Mouse (Mus musculus) 3134 (cell line): ENCODE measurements around the gene Upp1.

Experiments used
- DNase-seq: peaks from one replicate; pipeline ENCODE4 v3.0.0-alpha.2; 2011; ENCODE audit warnings: low spot score; ENCODE audit not compliant: insufficient read length; ENCODE audit errors: extremely low read depth

Upp1 gene

DNA sequence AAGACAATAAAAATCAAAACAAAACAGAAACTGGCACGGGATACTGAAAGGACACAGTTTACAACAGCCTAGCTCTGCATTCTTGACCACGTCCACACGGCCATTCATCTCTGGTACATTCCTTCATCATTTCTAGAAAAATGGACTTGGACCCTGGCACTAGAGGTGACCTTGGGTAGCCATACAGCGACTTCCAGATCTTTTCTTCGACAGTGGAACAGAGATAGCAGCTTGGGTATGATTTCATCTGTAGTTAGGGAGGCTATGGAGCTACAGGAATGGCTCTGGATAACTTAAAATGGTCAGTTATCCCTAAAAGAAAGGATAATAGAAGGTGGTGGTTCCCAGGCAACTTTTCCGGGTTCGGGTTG lies at the start of gene Upp1:
Gene Upp1, plus strand, starts transcription at position 54 of the 371 bp plus-strand sequence.
- no peak for DNase-seq

DNA sequence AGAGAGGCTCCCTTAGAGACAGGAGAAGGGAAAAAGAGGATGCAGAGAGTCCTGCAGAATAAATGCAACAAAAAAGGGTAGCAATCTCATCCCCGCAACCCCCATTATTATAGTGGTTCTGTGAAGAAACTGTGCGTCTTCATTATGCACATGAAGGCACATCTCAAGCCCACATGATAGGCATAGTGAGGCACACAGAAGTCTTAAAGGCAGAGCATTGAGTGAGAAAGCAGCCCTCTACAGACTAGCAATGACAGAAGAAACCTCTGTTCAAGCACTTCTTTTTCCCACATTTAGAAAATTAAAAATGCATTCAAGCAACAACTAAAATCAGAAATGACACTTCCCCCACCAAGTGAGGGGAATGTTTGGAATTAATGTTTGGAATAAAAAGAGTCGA lies 41.5 kb upstream of the Upp1 start:
- DNase-seq = no peak

DNA sequence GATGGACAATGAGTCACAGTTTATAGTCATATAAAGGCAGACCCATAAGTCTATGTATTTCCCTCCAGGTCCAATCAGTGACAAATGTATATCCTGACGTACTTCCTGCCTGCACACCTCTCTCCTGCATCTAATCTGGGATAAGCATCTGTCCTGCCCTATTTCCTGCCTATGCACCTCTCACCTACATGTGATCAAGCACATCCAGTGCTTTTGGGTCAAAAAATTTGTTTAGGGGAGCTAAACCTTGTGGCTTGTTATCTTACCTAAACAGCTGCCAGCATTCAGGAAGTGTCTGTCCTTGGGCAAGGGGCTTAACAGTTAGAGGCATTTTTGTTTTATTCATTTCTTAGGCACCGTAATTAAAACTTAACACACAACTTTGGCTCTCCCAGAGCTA lies 4.7 kb upstream of the Upp1 start:
- no peak for DNase-seq

DNA sequence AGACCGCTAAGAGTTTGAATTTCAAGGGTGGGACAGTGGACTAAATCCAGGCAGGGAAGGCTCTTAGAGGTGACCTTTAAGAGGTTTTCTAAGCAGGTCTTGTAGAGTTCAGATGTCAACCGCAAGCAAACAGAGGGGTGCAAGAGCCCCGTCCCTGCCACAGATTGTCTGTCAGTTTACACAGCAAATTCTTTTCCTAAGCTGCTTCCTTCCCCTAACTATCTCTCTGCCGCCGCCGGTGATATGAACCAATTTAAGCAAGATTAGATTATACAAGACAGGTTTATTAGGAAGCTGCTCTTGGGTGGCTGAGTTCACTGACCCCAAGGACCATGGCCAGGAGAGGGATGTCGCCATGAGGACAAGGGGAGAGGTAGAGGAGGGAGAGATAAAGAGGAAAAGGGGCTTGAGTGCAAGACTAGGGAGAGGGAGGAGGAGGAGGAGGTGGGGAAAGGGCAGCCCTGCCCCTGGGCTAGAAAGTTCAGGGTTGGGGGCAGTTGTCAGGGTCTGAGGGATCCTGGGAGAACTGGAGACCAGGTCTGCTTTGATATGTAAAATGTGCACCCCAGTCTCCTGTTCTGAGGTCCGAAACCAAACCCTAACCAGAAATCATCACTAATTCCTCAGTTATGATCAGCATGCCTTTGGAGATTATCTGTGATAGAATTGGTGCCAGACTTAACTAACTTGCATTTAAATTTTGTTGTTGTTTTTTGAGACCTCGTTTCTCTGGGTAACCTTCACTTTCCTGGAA lies 2.4 kb upstream of the Upp1 start:
- DNase-seq = no peak

DNA sequence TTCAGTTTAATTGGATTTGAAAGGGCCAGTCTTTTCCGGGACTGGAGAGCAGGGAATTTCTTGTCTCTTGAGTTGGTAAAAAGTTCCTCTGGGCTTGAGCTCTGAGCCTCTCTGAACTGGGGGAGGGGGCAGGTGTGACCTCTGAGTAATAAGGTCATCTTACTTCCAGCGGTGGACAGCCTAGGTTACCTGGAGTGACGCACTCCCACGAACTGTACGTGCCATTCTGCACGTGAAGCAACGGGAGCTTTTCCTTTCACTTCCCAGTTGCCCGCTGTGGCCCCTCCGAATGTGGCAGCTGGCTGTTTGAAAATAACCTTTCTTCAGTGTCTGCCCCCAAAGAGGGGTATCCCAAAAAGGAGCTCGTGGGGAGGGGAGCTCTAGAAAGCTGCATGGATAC lies 1.8 kb upstream of the Upp1 start:
- no peak for DNase-seq

DNA sequence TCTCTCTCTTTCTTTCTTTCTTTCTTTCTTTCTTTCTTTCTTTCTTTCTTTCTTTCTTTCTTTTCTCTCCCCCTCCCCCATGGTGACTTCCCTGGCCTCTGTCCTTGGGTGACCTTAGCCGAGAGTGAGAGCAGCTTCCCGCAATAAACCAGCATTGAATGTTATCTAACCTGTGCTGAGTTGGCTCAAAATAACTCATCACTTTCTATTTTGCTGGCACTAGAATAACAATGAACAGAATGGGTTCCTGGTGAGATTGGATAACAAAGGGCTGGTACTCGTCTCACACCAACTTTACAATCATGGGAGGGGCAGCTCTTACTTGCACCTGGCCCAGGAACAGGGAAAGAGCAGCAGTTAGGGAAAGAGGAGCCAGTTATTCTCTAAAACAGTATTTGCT lies 987 bp upstream of the Upp1 start:
- no peak for DNase-seq

DNA sequence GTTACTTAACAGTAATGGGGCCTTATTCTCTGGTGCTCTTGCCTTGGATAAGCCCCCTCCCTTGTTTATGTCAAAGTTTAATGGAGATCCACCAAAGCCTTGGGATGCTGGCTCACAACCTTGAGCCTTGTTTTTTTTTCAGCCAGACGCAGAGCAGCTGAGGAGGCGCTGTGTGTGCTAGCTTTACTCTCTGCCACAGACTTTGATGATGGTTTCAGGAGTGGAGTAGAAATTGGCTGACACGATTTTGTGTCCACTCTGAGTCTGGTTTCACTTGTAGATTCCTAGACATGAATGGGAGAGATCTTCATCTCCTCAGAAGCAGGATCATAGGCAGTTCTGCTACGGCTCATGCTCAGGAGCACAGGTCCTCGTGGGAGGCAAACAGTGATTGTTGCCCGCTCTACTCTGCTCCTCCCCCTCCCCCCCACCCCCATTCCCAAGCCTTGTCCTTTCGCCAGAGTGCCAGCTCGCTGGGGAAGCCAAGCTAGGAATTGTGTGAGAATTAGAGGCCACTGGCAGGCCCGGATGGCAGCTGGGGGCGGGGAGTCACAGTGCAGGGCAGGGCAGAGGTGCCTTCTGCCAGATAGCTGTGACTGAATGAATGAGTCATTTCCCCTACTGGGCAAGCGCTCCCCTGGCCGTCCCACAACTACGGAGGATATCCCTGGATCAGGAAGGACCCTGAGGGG lies 399 bp upstream of the Upp1 start:
- peak; percentile 87 for DNase-seq

DNA sequence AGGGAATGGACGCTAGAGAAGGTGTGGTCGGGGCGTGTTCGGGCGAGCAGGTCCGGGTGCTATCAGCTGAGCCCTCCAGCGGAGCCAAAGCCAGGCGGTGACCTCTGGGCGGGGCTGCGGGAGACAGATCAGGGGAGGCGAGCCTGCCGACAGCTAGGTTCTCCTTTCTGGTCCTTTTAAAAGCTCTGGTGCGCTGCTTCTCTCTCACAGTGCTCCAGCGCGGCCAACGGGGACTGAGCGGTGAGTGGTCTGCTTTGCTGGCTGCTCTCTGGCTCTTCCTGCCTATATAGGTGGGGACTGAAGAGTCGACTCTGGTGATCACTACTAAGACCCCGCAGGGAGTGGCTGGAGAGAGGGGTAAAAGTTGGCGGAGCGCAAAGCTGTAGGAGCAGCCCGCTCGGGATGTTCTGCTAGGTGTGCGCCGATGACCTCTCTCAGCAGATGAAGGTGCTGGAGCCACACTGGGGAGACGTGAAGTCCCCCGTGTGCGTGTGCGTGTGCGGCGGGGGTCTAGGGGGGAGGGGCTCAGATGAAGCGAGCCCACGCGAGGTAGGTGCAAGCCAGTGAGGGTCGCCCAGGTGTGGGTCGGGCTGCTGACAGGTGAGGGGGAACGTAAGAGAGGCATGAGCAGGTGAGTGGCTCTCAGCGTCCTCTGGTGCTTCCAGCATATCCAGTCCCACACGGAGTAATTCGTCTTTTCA lies 668 bp downstream of the Upp1 start:
- DNase-seq = peak; percentile 69

DNA sequence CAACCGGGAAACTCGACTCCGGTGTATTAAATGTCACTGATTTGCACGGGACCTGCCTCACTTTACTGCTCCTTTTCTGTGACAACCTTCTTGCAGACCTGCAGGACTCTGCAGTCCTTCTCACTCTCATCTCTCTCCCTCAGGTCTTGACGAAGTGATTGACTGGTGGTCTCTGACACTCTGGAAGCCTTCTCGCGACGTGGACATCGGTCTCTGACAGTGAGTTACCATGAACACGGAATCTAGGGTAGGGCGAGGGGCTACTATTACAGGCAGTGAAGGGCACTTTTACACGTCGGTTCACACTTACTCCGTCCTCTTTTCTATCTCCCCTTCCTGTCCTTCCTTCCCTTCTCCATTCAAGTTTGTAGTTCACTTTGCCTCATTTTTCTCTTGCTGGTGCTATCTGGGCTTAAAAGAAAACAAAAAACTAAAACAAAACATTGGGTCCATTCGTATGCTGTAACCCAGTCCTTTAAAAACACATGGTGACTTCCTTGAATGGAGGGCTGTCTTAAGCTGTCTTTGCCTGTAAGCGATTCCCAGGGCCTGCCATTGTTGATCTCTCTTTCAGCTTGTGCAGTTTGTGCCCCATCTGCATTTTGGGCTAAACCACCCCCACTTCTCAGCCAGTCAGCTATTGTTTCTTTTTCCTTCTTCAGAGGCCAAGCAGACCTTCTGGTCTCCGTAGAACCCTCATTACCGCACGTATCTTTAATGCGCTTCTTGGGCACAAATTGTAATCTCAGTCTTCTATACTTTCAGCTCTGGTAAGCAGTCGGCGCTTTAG lies 1.5 kb downstream of the Upp1 start:
- DNase-seq = no peak

DNA sequence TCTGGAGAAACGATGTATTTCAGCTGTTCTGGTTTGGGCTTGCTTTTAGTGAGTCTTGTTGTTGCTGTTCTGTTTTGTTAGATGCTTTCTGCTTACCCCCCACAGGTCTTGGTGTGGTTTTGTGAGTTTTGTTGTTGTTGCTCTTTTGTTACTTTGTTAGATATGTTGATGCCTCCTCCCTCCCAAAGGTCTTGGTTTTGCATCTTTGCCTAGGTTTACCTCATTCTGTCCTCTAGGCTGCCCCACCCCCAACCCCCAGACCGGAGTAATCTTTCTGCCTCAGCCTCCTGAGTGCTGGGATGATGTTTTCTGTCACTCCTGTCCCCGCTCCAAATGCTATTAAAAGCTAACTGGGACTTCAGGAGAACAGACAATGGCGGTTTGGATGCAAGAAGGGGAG lies 4.4 kb downstream of the Upp1 start:
- DNase-seq = no peak

DNA sequence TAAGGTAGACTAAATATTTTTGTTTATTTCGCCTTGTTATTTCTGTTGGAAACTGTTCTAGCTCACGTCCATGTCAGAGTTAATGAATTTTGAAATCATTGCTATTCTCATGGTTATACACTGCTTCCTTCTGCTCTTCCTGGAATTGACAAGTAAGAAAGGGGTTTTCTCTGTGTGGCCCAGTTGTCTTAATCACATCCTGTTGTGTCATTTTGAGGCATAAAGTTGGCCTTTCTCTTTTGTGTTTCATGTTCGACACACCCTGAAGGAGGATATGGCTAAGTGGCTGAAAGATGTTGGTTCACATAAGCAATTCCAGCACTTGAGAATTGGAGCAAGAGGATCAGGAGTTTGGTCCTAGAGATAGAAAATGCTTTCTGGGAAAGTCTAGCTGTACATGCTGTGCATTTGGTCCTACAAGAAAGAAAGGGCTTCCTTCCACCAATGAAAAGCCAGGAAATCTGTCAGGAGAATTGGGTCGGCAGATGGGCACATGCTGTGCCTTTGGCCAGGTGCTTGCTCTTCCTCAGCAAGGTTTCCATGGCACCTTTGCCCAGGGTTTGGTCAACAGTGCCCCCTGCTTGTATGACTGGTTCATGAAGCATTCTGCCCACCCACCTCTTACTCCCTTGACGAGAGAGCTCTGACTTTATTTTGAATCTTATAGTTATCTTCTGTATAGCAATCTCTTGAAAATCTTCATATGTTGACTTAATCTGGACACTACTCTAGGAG lies 8.6 kb downstream of the Upp1 start:
- no peak for DNase-seq

DNA sequence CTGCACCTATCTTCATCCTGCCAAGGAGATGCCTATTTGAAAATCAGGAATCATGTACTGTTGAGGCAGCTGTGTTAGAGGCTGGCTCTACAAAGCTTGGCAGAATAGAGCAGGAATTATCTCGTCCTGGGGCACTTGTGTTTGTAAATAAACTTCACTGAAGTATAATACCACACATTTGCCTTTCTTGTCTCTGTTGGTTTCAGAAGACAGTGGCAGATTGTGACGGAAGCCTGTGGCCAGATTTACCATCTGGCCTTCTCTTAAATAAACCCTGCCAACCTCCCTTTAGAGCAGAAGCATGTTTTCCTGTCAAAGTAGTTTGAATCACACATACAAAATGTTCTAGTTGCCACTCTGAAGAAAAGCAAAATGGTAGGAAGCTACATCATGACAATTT lies 10.2 kb downstream of the Upp1 start:
- no peak for DNase-seq

DNA sequence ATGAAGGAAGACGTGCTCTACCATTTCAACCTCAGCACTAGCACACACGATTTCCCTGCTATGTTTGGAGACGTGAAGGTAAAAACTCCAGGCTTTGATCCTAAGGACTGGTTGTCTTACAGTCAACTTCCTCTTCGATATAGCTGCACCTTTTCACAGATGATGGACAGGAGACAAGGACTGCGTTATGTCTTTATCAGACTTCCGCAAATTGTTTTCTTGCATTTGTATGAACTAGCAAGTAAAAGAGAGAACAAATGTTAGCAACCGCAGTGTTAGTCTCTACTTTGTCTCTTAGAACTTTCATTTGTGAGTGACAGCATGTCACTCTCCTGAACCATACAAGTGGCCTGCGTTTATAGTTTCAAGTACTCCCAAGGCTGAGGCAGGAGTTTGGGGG lies 11.6 kb downstream of the Upp1 start:
- no peak for DNase-seq

DNA sequence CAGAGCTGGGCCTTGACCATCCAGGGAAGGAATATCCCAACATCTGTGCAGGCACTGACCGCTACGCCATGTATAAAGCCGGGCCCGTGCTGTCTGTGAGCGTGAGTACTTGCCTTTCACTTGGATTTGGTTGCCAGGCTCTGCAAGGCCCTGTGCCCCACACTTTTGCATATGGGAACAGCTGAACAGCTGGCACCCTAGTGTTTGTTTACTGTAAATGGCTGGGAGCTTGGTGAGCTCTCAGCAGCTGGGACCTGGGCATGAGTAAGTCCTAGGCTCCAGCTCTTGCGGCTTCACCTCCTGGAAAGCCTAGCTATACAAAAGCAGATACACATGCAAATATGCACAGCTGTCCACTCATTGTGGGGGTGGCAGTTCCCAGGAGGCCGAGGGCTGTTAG lies 13.8 kb downstream of the Upp1 start:
- no peak for DNase-seq

DNA sequence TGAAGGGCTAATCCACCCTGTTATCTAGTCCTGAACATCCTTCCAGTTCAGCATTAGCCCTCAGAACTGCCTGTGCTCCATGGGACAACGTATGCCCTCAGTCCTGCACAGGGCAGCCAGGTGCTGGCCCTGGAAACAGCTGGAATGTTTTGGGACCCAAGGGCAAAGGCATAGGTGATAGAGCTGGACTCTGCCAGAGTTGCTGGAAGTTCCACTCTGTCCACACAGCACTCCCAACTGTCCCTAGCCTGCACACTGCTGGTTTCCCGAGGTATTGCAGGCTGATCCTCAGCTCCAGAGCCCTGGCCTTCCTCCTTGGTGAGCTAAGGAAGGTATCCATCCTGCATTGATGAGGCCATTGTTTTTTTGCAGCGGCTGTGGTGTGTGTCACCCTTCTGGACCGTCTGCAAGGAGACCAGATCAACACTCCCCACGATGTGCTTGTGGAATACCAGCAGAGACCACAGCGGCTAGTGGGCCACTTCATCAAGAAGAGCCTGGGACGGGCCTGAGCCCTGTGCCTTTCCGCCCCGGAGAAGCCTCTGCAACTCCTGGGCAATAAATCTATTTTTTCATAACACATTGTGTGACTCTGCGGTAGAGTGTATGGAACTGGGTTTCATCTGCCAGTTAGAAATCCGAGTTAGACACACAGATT lies 17.8 kb downstream of the Upp1 start:
- peak; percentile 12 for DNase-seq

DNA sequence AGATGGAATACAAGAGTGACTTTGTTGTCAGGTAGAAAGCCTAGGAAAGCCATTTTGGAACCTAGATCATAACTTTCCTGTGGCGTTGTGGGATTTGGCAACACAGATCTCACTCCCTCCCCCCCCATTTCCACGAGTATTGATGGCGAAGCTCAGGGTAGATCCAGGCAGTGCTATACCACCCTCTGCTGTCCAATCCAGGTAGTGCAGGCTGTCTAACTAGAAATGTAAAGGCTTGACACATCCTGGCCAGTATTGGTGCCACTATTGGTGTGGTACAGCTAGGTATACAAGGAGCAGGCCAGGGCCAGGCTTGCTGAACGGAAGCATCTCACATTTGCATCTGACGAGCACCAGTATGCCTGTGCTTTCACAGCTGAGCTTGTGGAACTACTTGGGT lies 18.6 kb downstream of the Upp1 start:
- peak; percentile 15 for DNase-seq

DNA sequence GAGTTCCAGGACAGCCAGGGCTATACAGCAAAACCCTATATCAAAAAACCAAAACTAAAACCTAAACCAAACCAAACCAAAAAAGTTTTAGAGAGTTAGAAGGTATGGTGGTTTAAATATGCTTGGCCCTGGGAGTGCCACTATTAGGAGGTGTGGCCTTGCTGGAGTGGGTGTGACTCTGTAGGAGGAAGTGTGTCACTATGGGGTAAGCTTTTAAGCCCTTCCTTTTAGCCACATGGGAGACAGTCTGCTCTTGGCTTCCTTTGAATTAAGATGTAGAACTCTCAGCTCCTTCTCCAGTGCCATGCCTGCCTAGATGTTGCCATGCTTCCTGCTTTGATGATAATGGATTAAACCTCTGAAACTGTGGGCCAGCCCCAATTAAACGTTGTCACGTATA lies 27.2 kb downstream of the Upp1 start:
- no peak for DNase-seq

DNA sequence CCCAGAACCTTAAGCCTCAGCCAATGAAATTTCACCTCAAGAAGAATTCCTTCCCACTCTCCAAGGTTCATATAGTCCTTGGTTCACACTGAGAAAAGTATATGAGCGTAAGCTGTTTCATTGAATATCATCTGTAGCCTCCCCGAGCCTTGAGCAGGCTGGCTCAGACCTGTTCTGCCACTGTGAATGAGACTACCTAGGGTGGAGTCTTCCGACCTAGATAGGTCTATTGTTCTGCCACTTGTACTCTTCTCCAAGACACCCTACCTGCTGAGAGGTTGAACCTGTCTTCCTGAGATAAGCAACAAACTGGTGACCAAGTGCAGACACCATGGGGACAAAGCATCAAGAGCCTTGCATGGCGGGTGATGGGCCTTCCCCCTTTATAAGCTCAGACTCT lies 28.2 kb downstream of the Upp1 start:
- no peak for DNase-seq

DNA sequence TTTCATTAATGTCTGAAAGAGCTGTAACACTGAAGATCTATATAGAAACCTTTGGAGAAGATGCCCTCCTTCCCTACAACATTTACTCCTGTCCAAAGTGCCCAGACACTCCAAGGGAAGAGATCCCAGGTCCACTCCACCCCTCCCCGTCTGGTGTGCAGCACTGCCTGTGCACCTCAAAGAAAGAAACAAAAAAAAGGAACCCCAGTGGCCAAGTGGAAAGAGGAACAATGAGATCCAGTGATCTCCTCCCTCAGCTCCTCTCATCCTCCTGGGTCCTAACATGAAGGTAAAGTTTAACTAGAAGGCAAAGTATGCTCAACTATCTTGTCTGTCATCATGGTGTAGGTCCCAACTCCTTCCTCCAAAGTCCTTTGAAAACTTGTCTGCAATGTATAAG lies 28.8 kb downstream of the Upp1 start:
- DNase-seq = no peak

DNA sequence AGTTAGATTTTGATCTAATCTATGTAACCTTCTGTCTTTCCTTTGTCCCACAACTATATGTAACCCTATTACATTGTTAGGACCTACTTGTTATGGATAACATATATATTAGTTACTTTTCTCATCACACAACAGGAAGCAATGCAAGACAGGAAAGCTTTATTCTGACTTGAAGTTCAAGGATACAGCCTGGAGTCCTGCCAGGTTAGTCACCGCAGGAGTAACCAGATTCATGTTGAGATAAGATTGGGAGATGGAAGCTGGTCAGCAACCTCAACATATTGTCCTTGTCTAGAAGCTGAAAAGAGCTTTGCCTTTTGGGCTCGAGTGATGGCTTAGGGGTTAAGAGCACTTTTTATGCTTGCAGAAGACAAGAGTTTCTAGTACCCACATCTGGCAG lies 30.3 kb downstream of the Upp1 start:
- no peak for DNase-seq
